Mouse (Mus musculus) small intestine, adult 2 months (tissue): ENCODE results near the gene Itga8.

Source experiments
- CTCF ChIP-seq: fragments of 200-500 bp; IDR thresholded peaks from 2 replicates; pipeline ENCODE4 v1.5.1; 2012; ENCODE audit warnings: low read depth, mild to moderate bottlenecking, control low read depth, inconsistent platforms, low read length, moderate library complexity, mixed read lengths; ENCODE audit not compliant: insufficient replicate concordance, insufficient read length; ENCODE audit errors: extremely low read depth
- POLR2A ChIP-seq: fragments of 200-500 bp; IDR thresholded peaks from 2 replicates; pipeline ENCODE4 v1.6.1; 2012; ENCODE audit warnings: low read depth, mild to moderate bottlenecking, control low read depth, inconsistent platforms, low read length, moderate library complexity

GRCm38 (mm10) chr2:12329620-12330019 is 27.9 kb upstream of the Itga8 start:
- TF ChIP-seq POLR2A (no peak), CTCF (no peak)
